Mouse (Mus musculus) retina, postnatal 1 day (tissue): Measurements from ENCODE around the gene Dlg2.

Experiments used
- DNase-seq: peaks from one replicate; pipeline ENCODE4 v3.0.0-alpha.2; 2012

Gene Dlg2

DNA sequence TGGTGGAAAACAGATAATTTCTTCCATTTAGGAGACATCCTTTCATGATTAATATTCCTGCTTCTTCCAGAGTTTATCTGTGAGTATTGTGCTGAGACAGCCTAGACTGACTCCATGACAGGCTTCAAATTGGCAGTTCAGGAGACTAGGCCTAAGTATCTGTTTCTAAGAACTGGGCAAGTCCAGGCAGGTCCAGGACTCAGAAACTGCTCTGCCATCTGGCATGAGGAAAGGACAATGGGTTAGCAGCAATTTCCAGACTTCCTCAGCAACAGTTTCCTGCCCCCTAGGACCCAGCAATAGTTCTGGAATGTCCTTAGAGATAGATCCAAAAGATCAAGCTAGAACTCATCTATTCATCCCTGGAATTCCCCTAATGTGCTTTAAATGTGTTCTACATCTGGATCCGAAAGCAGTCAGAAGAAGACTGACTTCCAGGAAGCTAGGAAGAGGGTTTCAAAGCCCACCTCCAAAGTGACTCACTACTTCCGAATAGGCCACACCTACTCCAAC, 64.4 kb downstream of the Dlg2 start:
- DNase-seq = no peak

DNA sequence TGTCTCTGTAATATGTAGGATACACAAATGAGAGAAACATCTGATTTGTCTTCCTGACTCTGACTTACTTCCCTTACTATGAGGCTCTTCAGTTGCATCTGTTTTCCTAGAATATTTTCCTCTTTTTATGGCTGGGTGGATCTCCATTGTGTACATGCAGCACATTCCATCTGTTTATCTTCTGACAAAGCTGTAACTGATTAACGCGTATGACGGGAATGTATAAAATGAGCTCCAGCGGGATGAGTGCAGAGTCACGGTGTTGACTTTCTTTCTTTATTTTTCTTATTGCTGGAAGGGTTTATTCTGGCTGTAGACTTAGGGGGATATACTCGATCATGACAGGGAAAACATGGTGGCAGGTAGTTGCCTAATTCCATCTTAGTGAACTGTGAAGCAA, 76.9 kb downstream of the Dlg2 start:
- DNase-seq = no peak

DNA sequence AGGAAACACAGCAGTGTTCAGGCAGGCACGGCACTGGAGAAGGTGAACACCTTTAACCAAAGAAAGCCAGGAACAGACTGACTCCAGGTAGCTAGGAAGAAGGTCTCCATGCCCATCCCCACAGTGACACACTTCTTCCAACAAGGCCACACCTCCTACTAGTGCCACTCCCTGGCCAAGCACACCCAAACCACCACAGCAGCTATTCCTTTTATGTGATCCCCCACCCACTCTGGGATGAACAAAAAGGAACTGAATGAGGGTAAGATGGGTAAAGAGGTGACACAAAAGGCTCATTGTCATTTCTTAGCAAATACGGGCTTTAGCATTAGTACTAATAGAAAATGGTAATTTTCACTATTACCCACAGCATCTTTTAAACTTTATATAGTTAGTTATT, 77.9 kb downstream of the Dlg2 start:
- no peak for DNase-seq

GRCm38 (mm10) chr7:90569130-90569529, 92.7 kb downstream of the Dlg2 start:
- peak; percentile 79 for DNase-seq

GRCm38 (mm10) chr7:90587795-90588194, 111.3 kb downstream of the Dlg2 start:
- no peak for DNase-seq

DNA sequence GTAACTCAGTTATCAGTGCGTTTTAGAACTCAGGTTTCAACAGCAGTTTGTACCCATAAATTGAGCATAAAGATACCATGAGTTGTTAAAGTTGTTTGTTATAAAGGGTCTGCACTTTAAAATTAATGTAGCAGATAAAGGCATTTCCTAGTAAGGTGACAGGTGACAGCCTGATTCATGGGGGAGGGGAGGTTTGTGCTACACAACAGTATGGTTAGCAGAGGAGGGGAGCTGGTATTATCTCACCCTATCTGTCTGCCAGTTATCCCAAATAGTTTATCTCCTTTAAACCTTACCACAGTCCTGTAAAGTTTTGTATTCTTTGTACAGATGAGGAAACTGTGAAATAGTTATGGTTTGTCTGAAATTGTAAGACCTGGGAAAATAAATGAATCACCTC, 111.8 kb downstream of the Dlg2 start:
- no peak for DNase-seq

- no peak for DNase-seq
Observed at GRCm38 (mm10) chr7:90609764-90610163, 133.3 kb downstream of the Dlg2 start.

DNA sequence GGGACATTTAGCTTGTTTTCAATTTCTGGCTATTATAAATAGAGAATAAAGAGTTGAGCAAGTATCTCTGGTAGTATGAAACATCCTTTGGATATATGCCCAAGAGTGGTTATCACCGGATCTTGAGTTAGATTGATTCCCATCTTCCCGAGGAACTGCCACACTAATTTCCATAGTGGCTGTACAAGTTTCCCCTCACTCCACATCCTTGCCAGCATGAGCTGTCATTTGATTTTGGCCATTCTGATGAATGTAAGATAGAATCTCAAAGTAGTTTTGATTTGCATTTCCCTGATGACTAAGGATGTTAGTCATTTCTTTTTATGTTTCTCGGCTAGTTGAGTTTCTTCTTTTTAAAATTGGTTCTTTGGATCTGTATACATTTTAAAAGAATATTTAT, 154.1 kb downstream of the Dlg2 start:
- DNase-seq = no peak

DNA sequence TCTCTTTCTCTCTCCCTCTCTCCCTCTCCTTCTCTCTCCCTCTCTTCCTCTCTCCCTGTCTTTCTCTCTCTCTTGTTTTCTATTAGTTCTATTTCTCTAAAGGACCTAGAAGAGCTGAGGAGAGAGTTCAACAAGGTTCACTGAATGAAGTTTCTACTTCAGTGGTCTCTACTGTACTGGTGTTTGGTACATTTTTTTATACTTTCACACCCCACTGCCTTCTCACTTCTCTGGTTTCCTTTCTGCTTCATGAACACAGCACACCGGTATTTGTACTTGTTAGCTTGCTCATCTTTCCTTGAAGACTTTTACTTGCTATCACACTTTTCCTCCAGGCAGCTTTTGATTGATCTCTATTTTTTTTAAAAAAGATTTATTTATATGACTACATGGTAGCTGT, 173.0 kb downstream of the Dlg2 start:
- no peak for DNase-seq

- DNase-seq = peak; percentile 75
Observed at GRCm38 (mm10) chr7:90651128-90651527, 174.7 kb downstream of the Dlg2 start.

DNA sequence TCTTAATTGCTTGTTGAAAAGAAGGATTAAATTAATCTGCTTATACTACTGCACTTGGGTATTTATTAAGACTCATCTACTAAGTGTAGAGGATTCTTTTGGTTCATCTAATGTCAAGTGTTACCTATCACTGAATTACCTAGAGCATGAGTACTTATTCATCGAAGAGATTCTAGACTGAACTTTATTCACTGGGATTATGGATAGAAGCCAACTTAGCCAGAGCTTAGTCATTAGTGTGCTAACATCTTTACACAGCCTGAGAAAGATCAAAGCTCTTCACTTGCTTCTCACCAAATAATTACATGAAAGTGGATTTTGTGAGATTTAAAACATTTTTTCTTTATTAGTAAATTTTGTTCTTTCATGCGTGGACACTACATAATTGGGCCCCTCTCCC, 175.1 kb downstream of the Dlg2 start:
- no peak for DNase-seq

- no peak for DNase-seq
Observed at GRCm38 (mm10) chr7:90658593-90658992, 182.1 kb downstream of the Dlg2 start.

- DNase-seq = no peak
Observed at GRCm38 (mm10) chr7:90694050-90694449, 217.6 kb downstream of the Dlg2 start.

- peak; percentile 7 for DNase-seq
Observed at GRCm38 (mm10) chr7:90696181-90696950, 219.9 kb downstream of the Dlg2 start.

- no peak for DNase-seq
Observed at GRCm38 (mm10) chr7:90703163-90703852, 226.8 kb downstream of the Dlg2 start.

GRCm38 (mm10) chr7:90703951-90704350, 227.5 kb downstream of the Dlg2 start:
- no peak for DNase-seq

DNA sequence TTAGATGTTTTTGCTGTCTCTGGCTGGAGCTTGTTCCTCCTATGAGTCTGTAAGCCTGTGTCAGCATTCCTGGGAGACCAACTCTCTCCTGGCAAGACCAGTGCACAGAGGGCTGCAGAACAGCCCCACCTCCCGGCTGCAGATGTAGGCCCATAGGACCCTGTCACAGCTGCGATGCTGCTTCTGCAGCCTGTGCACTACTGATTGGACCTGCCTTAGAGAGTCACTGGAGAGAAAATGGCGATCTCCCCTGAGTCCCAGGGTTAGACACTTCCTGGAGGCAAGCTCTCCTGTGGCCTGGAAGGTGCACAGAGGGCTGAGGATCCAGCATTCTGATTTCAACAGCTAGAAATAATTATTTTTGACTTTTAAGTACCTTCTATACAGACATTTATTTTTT, 257.6 kb downstream of the Dlg2 start:
- DNase-seq = peak; percentile 1

DNA sequence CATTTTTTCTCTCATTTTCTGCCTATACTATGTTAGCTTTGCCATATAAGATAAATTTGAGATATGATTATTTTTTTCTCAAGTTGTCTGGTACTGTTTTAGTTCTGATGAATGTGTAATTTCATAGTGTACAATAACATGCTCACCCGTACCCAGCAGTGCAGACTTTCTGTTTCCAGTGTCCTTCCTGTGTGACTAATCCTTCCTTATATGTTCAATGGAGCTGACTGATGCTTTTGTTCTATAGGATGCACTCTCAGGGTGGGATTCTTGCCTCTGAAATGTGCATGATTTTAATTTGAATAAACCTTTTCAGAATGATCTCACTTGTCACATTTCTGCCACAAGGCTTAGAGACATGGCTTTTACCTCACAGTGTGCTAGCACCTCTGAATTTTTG, 259.9 kb downstream of the Dlg2 start:
- no peak for DNase-seq

DNA sequence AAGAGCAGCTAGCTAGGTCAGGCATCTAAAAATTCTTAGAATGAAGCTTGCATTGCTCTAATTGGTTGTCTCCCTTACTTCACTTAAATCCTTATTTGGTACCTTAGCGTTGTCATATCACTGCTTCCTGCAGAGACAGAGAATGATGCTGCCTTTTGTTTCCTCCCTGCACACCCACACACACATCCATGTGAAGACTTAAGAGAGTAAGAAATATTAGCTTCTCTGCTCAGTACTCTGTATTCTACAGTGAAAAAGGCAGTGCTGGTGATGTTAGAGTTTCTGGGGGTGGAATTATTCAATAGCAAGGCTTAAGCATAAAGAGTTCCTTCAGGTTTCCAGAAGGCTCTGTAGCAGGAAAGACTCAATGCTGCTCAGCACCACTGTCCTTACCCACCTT, 272.2 kb downstream of the Dlg2 start:
- no peak for DNase-seq

GRCm38 (mm10) chr7:90787945-90788344, 311.5 kb downstream of the Dlg2 start:
- DNase-seq = no peak

- DNase-seq = no peak
Observed at GRCm38 (mm10) chr7:90791522-90791921, 315.1 kb downstream of the Dlg2 start.

- no peak for DNase-seq
Observed at GRCm38 (mm10) chr7:90825640-90826039, 349.2 kb downstream of the Dlg2 start.

GRCm38 (mm10) chr7:90841276-90841675, 364.8 kb downstream of the Dlg2 start:
- no peak for DNase-seq
